Mouse (Mus musculus): ENCODE measurements around the gene Lactb.

- TF ChIP-seq POLR2A (IDR thresholded peaks at IDR 0.05; ENCODE audit: borderline replicate concordance, low read depth, low read length): no peak
- no peak for TF ChIP-seq CTCF (IDR thresholded peaks at IDR 0.05; ENCODE audit: low read depth, low read length)
Observed at GRCm38 (mm10) chr9:66933869-66934808, 41.1 kb downstream of the Lactb start.

Measured in bone marrow macrophage, adult 2 months (primary cell).